ENCODE assay signal across 10 mouse cellular contexts in the genomic region with DNA sequence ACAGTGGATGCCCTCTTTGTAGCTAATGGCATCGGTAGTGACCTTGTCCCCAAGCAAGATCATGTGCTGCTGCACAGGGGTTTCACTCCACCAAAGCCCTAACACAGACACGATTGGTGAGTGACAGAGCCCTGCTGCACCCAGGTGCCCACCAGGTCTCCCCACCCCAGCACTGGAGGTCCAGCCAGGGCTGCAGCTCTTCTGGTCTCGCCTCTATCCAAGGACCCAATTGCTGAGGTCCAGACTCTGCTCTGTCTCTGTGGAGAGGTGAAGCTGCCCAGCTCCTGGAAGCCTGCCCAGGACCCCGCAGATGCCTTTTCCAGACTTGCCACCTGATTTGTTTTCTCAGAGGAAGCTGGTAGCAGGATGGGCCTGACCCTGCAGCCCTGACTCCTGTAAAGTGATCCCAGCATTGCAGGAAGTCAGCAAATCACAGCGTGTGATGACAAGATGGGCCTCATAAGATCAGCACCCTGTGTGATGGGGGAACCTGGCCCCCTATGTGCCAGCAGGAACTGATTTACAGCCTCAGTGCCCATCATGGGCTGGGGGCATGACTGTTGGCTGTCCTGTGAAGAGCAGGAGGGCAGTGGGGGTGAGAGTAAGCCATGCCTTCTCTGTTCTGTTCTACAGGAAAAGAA.
"Had no signal": no experiment of that assay in that cellular context is flagged by ENCODE, and none has a peak within 500 bp of the region (broad histone marks: within the 10 kb centered on the region; RNA-seq: fewer than 3 reads in every experiment).

No protein-coding gene starts in this region.

- H3K4me1 ChIP-seq: midbrain, embryonic 15.5 days; neural tube, embryonic 12.5 days had no signal

- DNase-seq: kidney, postnatal 25 days; lung, postnatal 14 days; thymus, postnatal 14 days had no signal

- H3K4me3 ChIP-seq: limb, embryonic 15.5 days; liver, embryonic 12.5 days; lung, embryonic 15.5 days; midbrain, embryonic 15.5 days; neural tube, embryonic 12.5 days had no signal

- H3K27ac ChIP-seq: limb, embryonic 15.5 days; liver, embryonic 12.5 days; lung, embryonic 15.5 days; midbrain, embryonic 15.5 days; neural tube, embryonic 12.5 days; stomach, postnatal 0 days had no signal

- H3K27me3 ChIP-seq: limb, embryonic 15.5 days; liver, embryonic 12.5 days; lung, embryonic 15.5 days; midbrain, embryonic 15.5 days had no signal

- H3K36me3 ChIP-seq: limb, embryonic 15.5 days; liver, embryonic 12.5 days; lung, embryonic 15.5 days; midbrain, embryonic 15.5 days; neural tube, embryonic 12.5 days had no signal

- H3K9me3 ChIP-seq: limb, embryonic 15.5 days; liver, embryonic 12.5 days; lung, embryonic 15.5 days; midbrain, embryonic 15.5 days; neural tube, embryonic 12.5 days had no signal

- H3K9ac ChIP-seq: limb, embryonic 15.5 days; liver, embryonic 12.5 days; lung, embryonic 15.5 days; midbrain, embryonic 15.5 days; neural tube, embryonic 12.5 days had no signal

- ATAC-seq: intestine, embryonic 16.5 days; liver, embryonic 12.5 days; midbrain, embryonic 15.5 days had no signal

- H3K4me2 ChIP-seq: limb, embryonic 15.5 days; liver, embryonic 12.5 days; lung, embryonic 15.5 days; midbrain, embryonic 15.5 days; neural tube, embryonic 12.5 days had no signal
